Mouse (Mus musculus) left cerebral cortex, postnatal 25 days (tissue): ENCODE data around the gene Cdc26. TPM values are rescaled to one million over a fixed set of nuclear protein-coding genes. Genes with fewer than 3 reads are reported as not detected.

Source experiments
- DNase-seq, 2 experiments: peaks; one replicate each; pipeline ENCODE4 v3.0.0; 2022; ENCODE audit warnings: low spot score in 2 of 2, mixed read lengths in 1 of 2
- intact Hi-C: fragments of 180-260 bp; cut with DNase I; formaldehyde crosslinking; loops from one replicate; pipeline ENCODE4 v1.15.1; 2025
- total RNA-seq, 2 experiments: library from RNA; stranded (reverse); gene quantifications; 2 replicates each; pipeline ENCODE4 v1.2.3; 2021

The Cdc26 gene
- 10 to 100 TPM; 43.8 to 45.0 TPM for total RNA-seq

DNA sequence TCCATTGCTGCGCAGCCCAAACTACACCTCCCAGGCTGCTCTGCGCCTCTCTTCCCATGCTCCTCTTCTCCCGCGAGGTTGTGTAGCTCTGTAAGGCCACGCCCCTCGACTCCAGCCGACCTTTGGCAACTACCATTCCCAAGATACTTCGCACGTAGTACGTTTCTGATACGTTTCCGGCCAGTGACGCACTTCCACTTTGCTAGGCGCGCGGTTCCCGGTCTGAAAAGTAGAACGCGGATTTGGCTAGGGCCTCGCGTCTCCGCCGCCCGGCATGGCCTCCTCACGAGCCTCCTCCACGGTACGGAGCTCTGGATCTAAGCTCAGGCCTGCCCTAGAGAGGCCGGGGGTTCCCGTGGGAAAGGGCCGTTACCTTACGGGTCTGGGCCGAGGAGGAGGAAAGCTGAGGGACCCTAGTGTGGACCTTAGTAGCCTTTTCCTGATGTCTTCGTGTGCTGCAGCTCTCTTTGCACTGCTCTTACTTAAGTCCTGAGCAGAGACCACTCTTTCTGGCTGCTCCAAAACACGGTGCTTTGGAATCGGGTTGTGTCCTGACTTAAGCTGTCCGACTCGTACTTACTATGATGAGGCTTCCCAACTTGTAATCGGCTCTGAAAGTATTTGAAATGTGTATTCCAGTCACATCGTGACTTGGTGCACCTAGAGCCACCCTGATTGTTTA, at the start of gene Cdc26, which contains the start of gene Prpf4:
Gene Cdc26, minus strand, starts transcription at position 42 of the 682 bp plus-strand sequence.
Gene Prpf4, plus strand, starts transcription at position 197 of the 682 bp plus-strand sequence.
- intact Hi-C loops = loop anchor here (2.0 to 5.0 kb wide), 2 partner anchors 48 to 109 kb away; partner anchors contain the start of genes Alad, Fkbp15 and Slc31a1
- peak; percentile 98 to 100 for DNase-seq

DNA sequence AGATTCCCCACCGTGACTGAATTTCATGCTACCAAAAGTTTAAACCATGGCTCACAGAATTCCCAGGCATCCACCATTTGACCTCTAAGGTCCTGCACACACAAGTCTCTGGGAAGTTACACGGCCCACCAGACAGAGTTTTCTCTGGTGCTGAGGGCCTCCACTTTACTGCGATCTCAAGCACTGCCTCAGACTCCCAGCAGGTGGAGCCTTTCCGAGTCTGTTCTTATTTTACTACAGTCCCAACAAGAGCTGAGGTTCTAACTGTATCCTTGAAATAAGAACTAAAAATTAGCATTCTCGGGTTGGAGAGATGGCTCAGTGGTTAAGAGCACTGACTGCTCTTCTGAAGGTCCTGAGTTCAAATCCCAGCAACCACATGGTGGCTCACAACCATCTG, 46.6 kb upstream of the Cdc26 start:
- DNase-seq = peak; percentile 28 to 54
- intact Hi-C loops = loop anchor here (10.0 kb wide), 1 partner anchor 310 kb away; no protein-coding TSS in a partner anchor

DNA sequence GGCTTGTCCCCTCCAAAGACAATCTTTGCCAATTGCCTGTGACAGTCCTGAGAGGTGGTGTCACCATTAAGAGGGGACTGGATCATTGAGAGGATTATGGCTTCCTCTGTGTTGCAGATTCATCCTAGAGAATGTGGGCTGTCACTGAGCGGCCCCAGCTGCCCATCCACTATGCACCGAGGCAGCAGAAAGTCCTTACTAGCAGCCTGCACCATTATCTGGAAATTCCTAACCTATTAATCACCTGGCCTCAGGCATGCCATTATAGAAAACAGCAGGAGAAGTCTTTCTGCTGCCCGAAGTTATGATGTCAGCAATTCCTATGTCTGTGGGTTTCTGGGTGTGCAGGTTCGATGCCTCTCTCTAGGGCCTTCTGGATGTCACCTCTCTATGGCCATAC, 32.5 kb upstream of the Cdc26 start:
- intact Hi-C loops = no loop called here
- DNase-seq = no peak

DNA sequence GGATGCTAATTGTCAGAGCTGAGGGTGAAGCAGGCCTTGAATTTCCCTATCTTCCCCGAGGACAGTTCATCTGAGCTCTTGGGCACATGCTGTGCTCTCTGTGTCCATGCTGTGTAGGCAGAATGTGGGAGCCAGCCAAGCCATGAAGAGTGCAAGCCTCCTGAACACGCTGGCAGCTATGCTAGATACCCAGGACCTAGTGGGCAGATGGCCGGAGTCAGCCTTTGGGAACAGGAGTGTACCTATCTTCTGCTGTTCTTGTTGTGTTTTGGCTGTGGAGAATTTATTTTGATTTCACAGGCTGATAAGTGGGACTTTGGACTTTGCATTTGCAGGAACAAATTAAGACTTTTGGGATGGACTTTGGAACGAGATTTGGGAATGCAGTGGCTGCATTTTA, 32.1 kb upstream of the Cdc26 start:
- no peak for DNase-seq
- intact Hi-C loops = no loop called here

DNA sequence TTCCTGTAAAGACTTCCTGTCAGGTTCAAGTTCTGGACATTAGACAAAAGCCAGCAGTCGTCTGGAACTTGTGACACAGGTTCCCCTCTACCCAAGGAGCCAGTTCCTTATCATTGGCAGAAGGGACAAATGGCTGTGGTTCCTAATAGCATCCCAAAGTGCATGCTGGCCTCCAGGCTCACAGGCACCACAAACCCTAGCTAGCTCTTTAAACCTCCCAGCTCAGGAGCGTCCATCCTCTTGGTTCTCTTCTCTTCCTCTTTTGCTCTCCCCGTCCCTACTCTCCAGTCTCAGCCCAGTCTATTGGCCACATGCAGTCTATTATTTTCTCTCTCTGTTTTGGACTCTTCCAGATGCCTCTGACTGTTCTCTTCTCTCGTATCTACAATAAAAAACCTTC, 31.4 kb upstream of the Cdc26 start:
- intact Hi-C loops = no loop called here
- DNase-seq = no peak

DNA sequence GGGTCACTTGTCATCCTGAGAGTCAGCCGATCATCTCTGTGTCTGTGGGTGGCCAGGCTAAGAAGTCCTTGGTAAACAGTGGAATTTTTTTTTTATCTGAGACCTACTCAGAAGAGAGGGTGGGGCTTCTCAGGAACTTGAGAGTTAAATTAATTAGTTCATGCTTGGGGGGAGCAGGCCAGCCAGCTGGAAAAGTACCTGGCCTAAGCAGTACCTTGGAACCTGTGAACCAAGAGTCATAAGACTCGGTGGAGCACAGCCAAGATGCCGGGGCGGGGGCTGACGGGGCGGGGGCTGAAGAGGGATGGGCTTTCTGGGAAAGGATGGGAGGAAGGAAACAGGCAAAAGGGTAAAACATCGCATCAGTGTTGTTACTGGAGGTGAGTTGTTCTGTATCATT, 29.4 kb upstream of the Cdc26 start:
- DNase-seq = no peak
- intact Hi-C loops = no loop called here

DNA sequence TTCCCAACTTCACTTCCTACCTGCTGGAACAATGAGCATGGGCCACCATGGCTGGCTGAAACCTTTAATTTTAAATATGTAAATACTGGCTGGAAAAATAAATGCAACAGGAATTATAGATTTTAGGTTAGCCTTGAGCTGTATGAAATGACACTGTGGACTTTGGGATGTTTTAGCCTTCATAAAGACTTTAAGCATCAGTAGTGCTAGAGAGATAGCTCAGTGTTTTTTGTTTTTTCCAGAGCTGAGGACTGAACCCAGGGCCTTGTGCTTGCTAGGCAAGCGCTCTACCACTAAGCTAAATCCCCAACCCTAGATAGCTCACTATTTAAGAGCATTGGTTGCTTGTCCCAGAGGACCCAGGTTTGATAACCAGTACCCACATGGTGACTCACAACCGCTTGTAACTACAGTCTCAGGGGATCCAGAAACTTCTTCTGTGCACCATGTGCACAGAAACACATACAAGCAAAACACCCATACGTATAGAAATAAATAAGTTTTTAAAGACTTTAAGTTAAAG, 28.9 kb upstream of the Cdc26 start:
- DNase-seq = no peak
- intact Hi-C loops = no loop called here

DNA sequence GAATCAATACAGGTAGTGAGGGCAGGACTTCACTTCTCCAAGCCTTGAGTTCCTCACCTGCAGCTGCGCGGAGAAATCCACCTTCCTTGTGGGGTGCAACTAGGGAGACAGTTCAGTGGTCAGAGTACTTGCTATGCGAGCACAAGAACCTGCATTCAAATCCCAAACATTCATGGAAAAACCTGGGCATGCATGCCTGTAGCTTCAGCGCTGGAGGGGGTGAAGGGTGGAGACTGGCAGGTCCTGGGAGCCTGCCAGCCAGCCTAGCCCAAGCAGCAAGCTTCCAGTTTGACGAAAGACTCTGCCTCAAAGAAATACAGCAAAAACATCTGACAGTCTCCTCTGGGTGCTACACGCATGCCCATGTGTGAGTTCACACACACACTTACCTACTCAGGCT, 26.6 kb upstream of the Cdc26 start, which contains the start of gene Rnf183:
Gene Rnf183, minus strand, starts transcription at position 172 of the 400 bp plus-strand sequence.
- intact Hi-C loops = no loop called here
- DNase-seq = no peak

DNA sequence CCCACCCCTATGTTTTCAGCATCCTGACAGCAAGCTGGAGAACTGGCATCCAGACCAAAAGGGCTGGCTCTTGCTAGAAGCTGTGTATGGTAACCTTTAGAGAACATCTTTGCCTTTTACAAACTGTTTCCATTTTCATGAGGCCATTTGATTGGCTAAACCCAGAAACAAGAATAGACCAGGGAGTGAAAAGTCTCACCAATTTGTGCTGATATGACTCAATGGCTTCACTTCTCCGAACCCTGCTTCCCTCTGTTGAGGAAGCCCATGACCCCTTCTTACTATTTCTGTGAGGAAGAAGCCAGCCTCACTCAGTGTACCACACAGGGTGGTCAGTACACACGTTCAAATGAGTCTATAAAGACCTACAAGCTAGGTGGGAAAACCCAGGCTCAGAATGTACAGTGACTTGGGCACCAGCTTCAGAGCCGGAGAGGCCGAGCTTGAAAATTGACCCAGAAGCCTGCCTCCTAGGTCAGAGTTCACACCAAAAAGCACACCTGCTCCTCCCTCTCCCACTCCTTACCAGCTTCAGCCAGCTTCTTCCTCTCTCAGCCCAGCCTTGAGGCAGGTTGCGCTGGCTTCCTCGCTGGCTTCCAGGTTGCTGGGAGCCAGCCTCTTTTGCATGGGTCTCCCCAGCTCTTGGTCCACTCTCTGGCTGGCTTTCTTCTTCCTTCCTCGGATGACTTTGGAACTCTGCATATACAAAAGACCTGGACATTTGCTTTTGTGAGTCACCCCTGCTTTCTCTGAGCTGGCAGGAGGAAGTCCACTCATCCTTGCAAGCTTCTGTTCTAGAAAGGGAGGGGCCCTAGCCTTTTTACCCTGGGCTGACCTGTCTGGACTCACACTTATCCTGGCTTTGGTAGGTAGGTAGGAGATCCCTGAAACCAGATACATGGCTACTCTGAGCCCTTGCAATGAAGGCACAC, 25.8 kb upstream of the Cdc26 start:
- intact Hi-C loops = no loop called here
- DNase-seq = no peak

DNA sequence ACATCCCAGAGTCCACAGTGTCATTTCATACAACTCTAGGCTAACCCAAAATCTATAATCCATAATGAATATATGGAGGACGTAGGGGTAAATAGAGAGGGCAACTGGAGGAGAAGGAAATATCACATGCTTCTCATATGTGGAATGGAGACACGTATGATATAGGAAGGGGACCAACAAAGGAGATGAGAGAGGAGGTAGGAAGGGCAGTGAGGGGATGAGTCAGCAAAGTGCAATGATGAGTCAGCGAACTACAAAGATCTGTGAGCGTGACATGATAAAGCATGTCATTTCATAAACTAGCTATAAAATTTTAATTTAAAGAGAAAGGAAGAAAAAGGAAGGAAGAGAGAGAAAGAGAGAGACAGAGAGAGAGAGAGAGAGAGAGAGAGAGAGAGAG, 23.1 kb upstream of the Cdc26 start:
- intact Hi-C loops = loop anchor here (2.0 kb wide), 1 partner anchor 69 kb away; no protein-coding TSS in a partner anchor
- no peak for DNase-seq

DNA sequence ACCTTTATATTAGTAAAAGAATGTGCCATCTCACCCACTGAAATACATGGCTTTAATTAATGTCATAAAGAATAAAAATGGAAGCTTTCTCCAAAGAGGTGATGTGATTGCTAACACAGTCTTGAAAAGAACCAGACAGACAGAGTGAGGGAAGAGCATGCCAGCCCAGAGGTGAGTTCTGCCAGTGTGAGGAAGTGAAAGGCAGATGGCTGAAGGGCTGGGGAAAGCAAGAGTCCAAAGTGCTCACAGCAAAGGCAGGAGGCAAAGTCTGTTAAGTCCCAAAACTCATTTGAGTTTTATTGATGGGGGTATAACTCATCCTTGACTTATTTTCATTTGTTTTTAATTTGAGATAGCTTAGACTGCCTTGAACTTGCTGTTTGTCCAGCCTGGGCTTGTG, 22.2 kb upstream of the Cdc26 start:
- DNase-seq = no peak
- intact Hi-C loops = loop anchor here (2.0 kb wide), 1 partner anchor 70 kb away; no protein-coding TSS in a partner anchor

DNA sequence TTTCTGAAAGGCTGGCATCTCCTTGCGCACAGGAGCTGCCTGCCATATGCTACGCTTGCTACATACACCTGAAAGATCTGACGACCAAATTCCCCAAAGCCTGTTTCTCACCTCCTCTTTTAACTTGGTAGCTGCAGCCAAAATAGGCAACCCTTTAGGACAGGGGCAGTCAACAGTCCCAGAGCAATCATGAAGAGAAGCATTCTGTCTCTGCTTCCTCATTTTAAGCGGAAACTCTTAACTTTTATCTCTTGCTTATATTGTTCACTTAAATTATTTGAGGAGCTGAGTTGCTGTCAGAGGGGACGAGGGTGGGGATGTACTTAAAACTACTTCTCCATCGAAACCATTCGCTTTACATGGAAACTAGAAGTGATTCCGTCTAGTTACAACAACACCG, 21.2 kb upstream of the Cdc26 start:
- no peak for DNase-seq
- intact Hi-C loops = loop anchor here (2.0 kb wide), 1 partner anchor 71 kb away; no protein-coding TSS in a partner anchor

DNA sequence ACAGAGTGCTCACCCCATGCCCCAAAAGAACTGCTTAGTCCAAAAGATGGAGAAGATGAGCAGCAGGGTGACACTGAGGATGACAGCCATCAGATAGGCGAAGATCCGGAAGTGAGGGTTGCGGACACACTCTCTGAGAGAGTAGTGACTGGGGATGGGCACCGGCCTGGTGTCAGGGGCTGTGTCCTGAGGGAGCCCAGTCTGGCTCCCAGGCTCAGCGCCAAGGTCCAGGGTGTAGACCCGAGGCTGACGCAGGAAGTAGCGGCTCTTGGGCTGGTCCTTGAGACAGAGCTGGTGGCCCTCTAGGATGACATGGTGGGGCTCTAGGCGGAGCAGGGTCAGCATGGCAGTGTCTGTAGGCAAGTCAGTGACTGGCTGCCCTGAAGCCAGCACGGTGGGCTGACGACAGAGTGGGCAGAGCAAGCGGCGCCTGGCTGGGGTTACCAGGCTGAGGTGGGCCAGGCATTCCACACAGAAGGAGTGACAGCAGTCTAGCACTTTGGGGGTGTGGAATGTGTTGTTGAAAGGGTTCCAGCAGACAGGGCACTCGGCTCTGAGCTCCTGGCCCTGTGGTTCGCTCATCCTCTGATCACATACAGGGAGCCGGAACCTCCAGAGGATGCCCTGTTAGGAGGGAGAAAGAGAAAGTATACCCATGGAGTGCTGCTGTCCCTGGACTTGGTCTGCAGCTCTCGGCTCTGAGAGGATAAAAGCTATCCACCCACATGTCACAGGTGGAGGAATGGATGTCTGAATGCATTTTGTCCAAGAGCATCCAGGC, 19.7 kb upstream of the Cdc26 start:
- no peak for DNase-seq
- intact Hi-C loops = no loop called here

DNA sequence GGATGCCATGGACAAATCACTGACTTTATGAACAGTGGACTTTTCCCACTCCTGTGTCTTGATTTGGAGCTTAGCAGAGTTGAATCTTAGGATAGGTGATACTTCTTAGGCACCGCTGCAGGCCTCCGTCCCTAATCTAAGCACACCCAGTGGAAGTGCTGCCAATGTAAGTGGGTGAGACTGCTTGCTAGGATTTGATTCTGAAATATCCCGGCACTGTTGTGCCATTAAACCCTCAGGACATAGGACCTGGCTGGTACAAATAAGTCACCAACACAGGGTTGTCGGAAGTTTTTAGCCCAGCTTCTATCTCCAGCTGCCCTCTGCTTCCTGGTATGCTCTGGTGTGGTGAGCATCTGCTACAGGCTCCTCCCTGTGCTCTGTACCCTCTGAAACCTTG, 17.4 kb upstream of the Cdc26 start:
- DNase-seq = no peak
- intact Hi-C loops = no loop called here

DNA sequence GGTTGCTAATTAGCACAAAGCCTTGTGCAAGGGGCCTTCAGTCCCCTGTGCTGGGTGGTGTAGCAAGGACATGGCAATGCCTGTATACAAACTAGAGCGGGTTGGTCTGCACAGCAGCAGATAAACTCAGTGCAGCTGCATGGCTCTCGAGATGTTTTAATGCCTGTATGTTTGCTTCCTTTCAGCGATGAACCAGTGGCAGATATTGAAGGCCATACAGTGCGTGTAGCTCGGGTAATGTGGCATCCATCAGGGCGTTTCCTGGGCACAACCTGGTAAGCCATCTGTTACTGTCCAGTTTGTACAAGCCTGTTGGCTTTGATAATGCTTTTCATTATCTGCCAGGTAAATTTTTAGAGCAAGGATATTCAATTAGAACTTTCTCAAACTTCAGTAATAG, 10.6 kb upstream of the Cdc26 start:
- DNase-seq = no peak
- intact Hi-C loops = no loop called here

DNA sequence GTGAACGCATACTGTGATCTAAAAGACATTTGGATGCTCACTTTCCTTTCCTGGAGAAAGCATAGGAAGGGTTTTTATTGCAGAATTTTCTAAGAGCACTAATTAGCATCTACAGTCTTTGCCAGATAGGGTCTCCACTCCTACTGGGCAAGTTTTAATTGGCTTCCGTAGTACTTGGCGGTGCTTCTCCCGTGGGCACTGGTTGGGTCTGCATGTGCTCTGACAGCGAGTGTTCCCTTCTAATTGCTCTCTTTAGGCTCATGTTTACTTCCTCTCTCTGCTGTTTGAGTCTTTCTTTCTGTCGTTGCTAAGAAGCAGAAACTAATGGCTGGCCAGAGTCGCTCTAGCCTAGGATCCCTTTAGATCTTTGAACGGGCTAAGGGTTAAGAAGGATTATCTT, 10.0 kb upstream of the Cdc26 start:
- DNase-seq = peak in 1 of 2 experiments; percentile 29

DNA sequence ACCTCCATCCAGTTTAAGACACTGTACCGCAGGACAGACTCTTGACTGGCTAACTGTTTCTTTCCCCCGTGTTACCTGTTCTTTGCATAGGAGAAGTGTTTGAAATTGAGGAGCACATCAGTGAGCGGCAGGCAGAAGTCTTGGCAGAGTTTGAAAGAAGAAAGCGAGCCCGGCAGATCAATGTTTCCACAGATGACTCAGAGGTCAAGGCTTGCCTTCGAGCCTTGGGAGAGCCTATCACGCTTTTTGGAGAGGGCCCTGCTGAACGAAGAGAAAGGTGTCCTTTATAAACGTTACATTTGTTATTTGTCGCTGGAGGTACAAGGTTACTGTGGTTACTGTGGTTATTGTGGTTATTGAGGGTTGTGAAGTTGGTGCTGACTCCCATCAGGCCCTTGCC, 3.2 kb upstream of the Cdc26 start:
- intact Hi-C loops = no loop called here
- DNase-seq = no peak

More for the DNA sequence above, 10.0 kb upstream of the Cdc26 start:
- intact Hi-C loops = no loop called here

DNA sequence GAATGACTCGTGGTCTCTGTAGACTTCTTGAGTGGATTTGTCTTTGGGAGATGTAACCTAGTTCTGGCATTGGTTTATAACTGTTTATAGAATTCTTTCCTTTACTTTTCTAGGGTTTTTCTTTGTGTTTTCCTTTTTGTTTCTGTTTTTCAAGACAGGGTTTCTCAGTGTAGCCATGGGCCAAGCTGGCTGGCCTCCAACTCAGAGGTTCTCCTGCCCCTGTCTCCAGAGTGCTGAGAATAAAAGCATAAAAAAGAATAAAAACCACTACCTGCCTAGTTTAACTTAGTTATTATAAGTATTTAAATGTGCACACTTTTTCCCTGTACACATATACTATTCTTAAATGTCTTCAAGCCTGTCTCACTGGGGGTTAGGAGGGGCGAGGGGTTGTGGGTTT, 1.9 kb upstream of the Cdc26 start:
- DNase-seq = no peak
- intact Hi-C loops = no loop called here

DNA sequence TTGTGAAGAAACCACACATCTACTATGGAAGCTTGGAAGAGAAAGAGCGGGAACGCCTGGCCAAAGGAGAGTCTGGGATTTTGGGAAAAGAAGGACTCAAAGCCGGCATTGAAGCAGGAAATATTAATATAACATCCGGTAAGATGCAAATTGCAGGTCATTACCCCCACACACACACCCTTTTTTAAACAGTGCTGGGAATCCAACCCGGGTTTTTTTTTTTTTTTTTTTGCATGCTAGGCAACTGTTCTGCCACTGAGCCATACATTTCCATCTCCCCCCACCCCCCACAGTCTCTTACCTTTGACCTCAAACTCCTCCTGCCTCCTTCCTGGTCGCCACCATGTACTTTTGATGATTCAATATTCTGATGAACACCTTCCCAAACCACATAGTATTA, 1.2 kb upstream of the Cdc26 start:
- intact Hi-C loops = loop anchor here (2.0 to 5.0 kb wide), 2 partner anchors 49 to 108 kb away; partner anchors contain the start of genes Alad, Fkbp15 and Slc31a1
- no peak for DNase-seq
